Mouse (Mus musculus): ENCODE measurements around the gene Patl2. TPM values are rescaled to one million over a fixed set of nuclear protein-coding genes. Genes with fewer than 3 reads are reported as not detected.

Gene Patl2
- total and polyA plus RNA-seq, 3 experiments = not detected

DNA sequence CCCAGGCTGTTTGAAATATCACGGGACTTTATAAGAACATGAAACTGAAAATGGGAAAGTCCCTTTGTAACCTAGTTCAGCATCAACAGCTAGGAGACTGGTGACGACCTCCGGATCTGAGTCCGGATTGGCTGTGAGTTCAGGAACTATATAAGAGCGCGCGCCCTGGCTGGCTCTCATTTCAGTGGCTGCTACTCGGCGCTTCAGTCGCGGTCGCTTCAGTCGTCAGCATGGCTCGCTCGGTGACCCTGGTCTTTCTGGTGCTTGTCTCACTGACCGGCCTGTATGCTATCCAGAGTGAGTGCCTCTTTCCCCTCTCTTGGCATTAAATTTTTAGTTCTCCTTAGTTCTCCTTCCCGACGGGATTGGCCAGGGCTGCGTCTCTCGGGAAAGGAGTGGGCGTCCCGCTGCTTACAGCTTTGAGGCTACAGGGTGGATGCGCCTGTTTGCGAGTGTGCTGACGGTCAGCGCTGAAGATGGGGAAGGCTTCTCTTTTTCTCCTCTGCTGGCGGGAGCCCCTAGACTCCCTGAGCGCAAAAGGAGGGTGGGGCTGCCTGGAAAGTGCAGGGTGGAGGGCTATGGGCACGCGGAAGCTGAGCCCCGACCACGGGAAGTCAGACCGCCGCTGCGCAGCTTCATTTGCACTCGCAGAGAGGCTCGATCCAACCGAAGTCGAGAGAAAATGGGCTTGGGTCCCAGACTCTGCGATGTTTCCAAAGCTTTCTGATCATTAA is 38.3 kb downstream of the Patl2 start, which contains the start of gene B2m:
Gene B2m (plus strand): TSS at position 179 of the 734 bp plus-strand sequence.
- Histone ChIP-seq H3K79me2 (replicated peaks; ENCODE audit: control insufficient read depth, extremely low read depth, insufficient read depth, poor library complexity, severe bottlenecking) (peaks cover 50% of the 10 kb centered on the region), H3K9me3 (replicated peaks; ENCODE audit: low read length) (no peaks in the 10 kb centered on the region), H3K36me3 (replicated peaks in 1 of 2; ENCODE audit: control insufficient read depth in 1 of 2, insufficient read depth in 1 of 2, low read length in 1 of 2) (peaks cover 33 to 43% of the 10 kb centered on the region in 2 experiments), H3K4me1 (ENCODE audit: control insufficient read depth in 1 of 2, insufficient read depth in 2 of 2) (peaks cover 9 to 41% of the 10 kb centered on the region in 2 experiments), H3K9ac (ENCODE audit: insufficient read depth, low read depth) (peak within 1 kb of the TSS; percentile 100), H3K27me3 (replicated peaks) (no peaks in the 10 kb centered on the region), H3K27ac (ENCODE audit: insufficient read depth, low read depth) (peak within 1 kb of the TSS; percentile 93), H3K4me2 (ENCODE audit: insufficient read depth, low read depth, poor library complexity, severe bottlenecking) (peak within 1 kb of the TSS; percentile 90), H3K4me3 (replicated peaks in 1 of 3; ENCODE audit: low read depth in 2 of 3, low read length in 2 of 3, poor library complexity in 1 of 3) (peak within 1 kb of the TSS; percentile 91 to 93 (median 92))
- dilution Hi-C loops (cut with MboI; ENCODE audit: extremely low pct_ligation_motif_present, extremely low pct_unique_long_range_greater_than_20kb, low sequenced_read_pairs) = no loop called here
- TF ChIP-seq POLR2AphosphoS2 (IDR thresholded peaks at IDR 0.05; ENCODE audit: low read depth, low read length) (peak; percentile 98), JUN (IDR thresholded peaks at IDR 0.05; ENCODE audit: insufficient read depth, low read depth, low read length) (no peak), CTCF (conservative IDR thresholded peaks at IDR 0.05 in 1 of 2, IDR thresholded peaks at IDR 0.05 in 1 of 2; ENCODE audit: low read depth in 2 of 2, low read length in 2 of 2) (no peak), ZC3H11A (IDR thresholded peaks at IDR 0.05; ENCODE audit: low read depth, low read length) (no peak), SMC3 (IDR thresholded peaks at IDR 0.05; ENCODE audit: low read depth, low read length) (no peak), USF1 (IDR thresholded peaks at IDR 0.05; ENCODE audit: low read depth, low read length) (no peak), ZNF384 (IDR thresholded peaks at IDR 0.05; ENCODE audit: low read depth, low read length) (no peak), TBP (conservative IDR thresholded peaks at IDR 0.05; ENCODE audit: low read depth, low read length) (peak; percentile 99), UBTF (IDR thresholded peaks at IDR 0.05; ENCODE audit: low read depth, low read length) (no peak), MXI1 (IDR thresholded peaks at IDR 0.05; ENCODE audit: low read depth, low read length) (peak; percentile 38; the same call in 1 of the 2 replicates), EP300 (IDR thresholded peaks at IDR 0.05; ENCODE audit: low read length) (no peak), NELFE (IDR thresholded peaks at IDR 0.05; ENCODE audit: low read depth, low read length) (peak; percentile 100), MEF2A (IDR thresholded peaks at IDR 0.05; ENCODE audit: borderline replicate concordance, low read depth, low read length) (peak; percentile 66; the same call in 1 of the 2 replicates), ETS1 (conservative IDR thresholded peaks at IDR 0.05; ENCODE audit: low read depth, low read length) (peak; percentile 69), USF2 (conservative IDR thresholded peaks at IDR 0.05; ENCODE audit: low read depth, low read length) (no peak), MAX (IDR thresholded peaks at IDR 0.05; ENCODE audit: low read length) (peak; percentile 64; the same call in 1 of the 2 replicates), RAD21 (IDR thresholded peaks at IDR 0.05; ENCODE audit: low read depth, low read length) (no peak; the same call in 1 of the 2 replicates), ZMIZ1 (IDR thresholded peaks at IDR 0.05; ENCODE audit: low read depth, low read length) (peak; percentile 99), JUND (conservative IDR thresholded peaks at IDR 0.05; ENCODE audit: low read depth, low read length) (no peak), PAX5 (IDR thresholded peaks at IDR 0.05; ENCODE audit: low read length) (no peak), NRF1 (IDR thresholded peaks at IDR 0.05; ENCODE audit: low read depth, low read length) (0 out of 2 replicates have a peak, but pooled peaks have one; percentile 38), CHD1 (IDR thresholded peaks at IDR 0.05; ENCODE audit: low read depth, low read length) (peak; percentile 95; the same call in 1 of the 2 replicates), RCOR1 (conservative IDR thresholded peaks at IDR 0.05; ENCODE audit: low read depth, low read length) (no peak), HCFC1 (IDR thresholded peaks at IDR 0.05; ENCODE audit: low read depth, low read length) (peak; percentile 52), ELF1 (IDR thresholded peaks at IDR 0.05; ENCODE audit: low read depth, low read length) (0 out of 2 replicates have a peak, but pooled peaks have one; percentile 22), GABPA (IDR thresholded peaks at IDR 0.05; ENCODE audit: insufficient replicate concordance, low read depth, low read length) (no peak), MYC (IDR thresholded peaks at IDR 0.05; ENCODE audit: low read depth, low read length) (peak; percentile 88), BHLHE40 (IDR thresholded peaks at IDR 0.05; ENCODE audit: low read depth, low read length) (peak; percentile 92), IRF4 (IDR thresholded peaks at IDR 0.05; ENCODE audit: low read depth, low read length) (peak; percentile 89), KAT2A (IDR thresholded peaks at IDR 0.05; ENCODE audit: insufficient replicate concordance, low read length) (0 out of 2 replicates have a peak, but pooled peaks have one; percentile 59), SIN3A (IDR thresholded peaks at IDR 0.05; ENCODE audit: low read length) (peak; percentile 84), TCF12 (IDR thresholded peaks at IDR 0.05; ENCODE audit: low read depth, low read length) (peak; percentile 98), CHD2 (IDR thresholded peaks at IDR 0.05; ENCODE audit: low read length) (peak; percentile 99), E2F4 (IDR thresholded peaks at IDR 0.05; ENCODE audit: insufficient replicate concordance, low read depth, low read length) (peak; percentile 70; the same call in 1 of the 2 replicates), ZKSCAN1 (IDR thresholded peaks at IDR 0.05; ENCODE audit: borderline replicate concordance, low read depth, low read length) (no peak), POLR2A (IDR thresholded peaks at IDR 0.05; ENCODE audit: low read depth, low read length) (peak; percentile 100), MAZ (IDR thresholded peaks at IDR 0.05; ENCODE audit: low read depth, low read length) (no peak)
- peak; percentile 99 for DNase-seq (ENCODE audit: extremely low read depth)
- in situ Hi-C loops (cut with MboI; ENCODE audit: low pct_ligation_motif_present, low pct_unique_long_range_greater_than_20kb, low sequenced_read_pairs) = no loop called here
